Mouse (Mus musculus): ENCODE measurements around the gene Dcaf1. TPM values are rescaled to one million over a fixed set of nuclear protein-coding genes. Genes with fewer than 3 reads are reported as not detected.
A peak's percentile ranks its signal among the peaks of the same experiment; 100 is the strongest.

Gene Dcaf1
- total and polyA plus RNA-seq, 3 experiments, result 56.3 to 131 (median 58.7) TPM

DNA sequence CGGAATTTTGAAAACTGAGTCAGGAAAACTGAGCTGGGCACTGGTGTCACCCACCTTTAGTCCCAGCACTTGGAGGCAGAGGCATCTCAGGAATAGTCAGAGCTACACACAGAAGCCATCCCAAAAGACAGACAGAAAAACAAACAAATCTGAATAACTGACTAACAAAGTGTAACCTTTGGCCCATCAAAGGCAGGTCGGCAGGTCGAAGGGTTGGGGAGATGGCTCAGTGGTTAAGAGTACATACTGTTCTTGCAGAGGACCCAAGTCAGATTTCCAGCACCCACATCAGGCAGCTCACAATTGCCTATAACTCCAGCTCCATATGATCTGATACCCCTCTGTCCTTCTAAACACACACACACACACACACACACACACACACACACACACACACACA lies 36.5 kb upstream of the Dcaf1 start:
- TF ChIP-seq MXI1 (IDR thresholded peaks at IDR 0.05; ENCODE audit: low read depth, low read length) (no peak), E2F4 (IDR thresholded peaks at IDR 0.05; ENCODE audit: borderline replicate concordance, low read depth, low read length) (no peak), MYC (IDR thresholded peaks at IDR 0.05; ENCODE audit: low read depth, low read length) (no peak), ZC3H11A (IDR thresholded peaks at IDR 0.05; ENCODE audit: low read depth, low read length) (no peak), KAT2A (conservative IDR thresholded peaks at IDR 0.05; ENCODE audit: low read depth, low read length) (no peak), MAFK (IDR thresholded peaks at IDR 0.05; ENCODE audit: borderline replicate concordance, low read depth, low read length) (no peak), TCF12 (IDR thresholded peaks at IDR 0.05; ENCODE audit: low read depth, low read length) (no peak), SIN3A (IDR thresholded peaks at IDR 0.05; ENCODE audit: low read length) (no peak), MAX (IDR thresholded peaks at IDR 0.05; ENCODE audit: low read length) (no peak), POLR2AphosphoS5 (IDR thresholded peaks at IDR 0.05; ENCODE audit: borderline replicate concordance, low read depth, low read length) (no peak), SMC3 (IDR thresholded peaks at IDR 0.05; ENCODE audit: low read depth, low read length) (no peak), RAD21 (IDR thresholded peaks at IDR 0.05; ENCODE audit: low read depth, low read length) (no peak), CTCF (IDR thresholded peaks at IDR 0.05 in 2 of 3, conservative IDR thresholded peaks at IDR 0.05 in 1 of 3; ENCODE audit: control insufficient read depth in 1 of 3, insufficient read depth in 1 of 3, low read depth in 2 of 3, low read length in 3 of 3, poor library complexity in 1 of 3, severe bottlenecking in 1 of 3) (no peak), NELFE (IDR thresholded peaks at IDR 0.05; ENCODE audit: low read depth, low read length) (no peak)

DNA sequence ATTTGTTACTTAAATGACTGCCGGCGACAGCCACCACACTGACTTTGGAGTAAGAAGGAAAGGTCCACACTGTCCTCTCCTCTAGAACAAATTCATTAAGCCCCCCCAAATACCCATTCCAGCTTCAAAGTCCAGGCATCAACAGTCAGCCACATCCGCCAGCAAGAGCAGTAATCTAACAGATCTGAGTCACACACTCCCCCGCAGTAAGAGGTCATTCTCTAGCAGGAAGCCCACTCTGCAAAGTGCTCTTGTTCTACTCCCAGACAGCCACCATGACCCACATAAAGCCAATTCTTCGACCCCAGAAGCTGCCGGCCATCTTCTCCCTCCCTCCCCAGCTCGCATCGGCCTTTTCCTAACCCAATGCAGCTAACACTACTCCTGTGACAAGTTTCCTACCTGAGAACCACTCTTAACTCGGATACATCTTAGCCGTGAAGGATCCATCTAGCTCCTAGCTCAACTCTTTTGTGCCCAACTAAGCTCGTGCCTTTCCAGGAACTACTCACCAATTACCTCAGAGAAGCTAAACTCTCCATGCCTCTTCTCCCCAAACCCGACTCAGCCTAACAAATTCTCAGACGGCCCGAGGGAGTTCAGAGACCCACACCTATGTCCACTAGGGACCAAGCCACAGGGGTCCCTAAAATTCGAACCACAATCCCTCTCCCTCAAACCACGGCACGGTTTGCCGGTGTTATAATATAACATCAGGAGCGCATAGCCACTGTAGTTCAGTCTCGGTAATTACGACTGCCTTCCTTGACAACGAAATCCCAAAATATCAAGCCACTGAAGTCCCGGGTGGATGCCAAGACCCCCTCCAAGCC lies 33.5 kb upstream of the Dcaf1 start:
- Histone ChIP-seq H3K27ac (ENCODE audit: control insufficient read depth, low read depth, low read length) (peak overlapping the region; percentile 54), H3K36me3 (ENCODE audit: control insufficient read depth in 1 of 2, insufficient read depth in 2 of 2, low read length in 2 of 2) (peaks cover 0 to 9% of the 10 kb centered on the region in 2 experiments; a peak in 2 of 4 replicates), H3K27me3 (ENCODE audit: control insufficient read depth in 1 of 2, insufficient read depth in 2 of 2, low read length in 2 of 2) (no peaks in the 10 kb centered on the region; a peak in 2 of 4 replicates), H3K79me2 (ENCODE audit: control insufficient read depth, insufficient read depth, low read length, poor library complexity) (peaks cover 39% of the 10 kb centered on the region), H3K9me3 (replicated peaks; ENCODE audit: insufficient read depth, low read length) (no peaks in the 10 kb centered on the region), H3K4me3 (ENCODE audit: control insufficient read depth in 1 of 2, insufficient read depth in 1 of 2, low read depth in 2 of 2, low read length in 2 of 2) (peak overlapping the region; percentile 61 to 88), H3K4me1 (ENCODE audit: control insufficient read depth in 1 of 2, insufficient read depth in 2 of 2, low read length in 2 of 2) (peaks cover 0 to 4% of the 10 kb centered on the region in 2 experiments; a peak in 1 of 4 replicates), H3K9ac (ENCODE audit: control insufficient read depth, low read depth, low read length, poor library complexity, severe bottlenecking) (peak overlapping the region; percentile 98)
- peak; percentile 58 for DNase-seq (ENCODE audit: low read depth, low spot score)
- TF ChIP-seq JUND (IDR thresholded peaks at IDR 0.05; ENCODE audit: low read depth, low read length), result no peak
- no peak for TF ChIP-seq CTCF (IDR thresholded peaks at IDR 0.05 in 2 of 3, conservative IDR thresholded peaks at IDR 0.05 in 1 of 3; ENCODE audit: control insufficient read depth in 1 of 3, insufficient read depth in 1 of 3, low read depth in 2 of 3, low read length in 3 of 3, poor library complexity in 1 of 3, severe bottlenecking in 1 of 3)
- TF ChIP-seq CHD1 (IDR thresholded peaks at IDR 0.05; ENCODE audit: low read depth, low read length), result 0 out of 2 replicates have a peak, but pooled peaks have one; percentile 31
- no peak for TF ChIP-seq MEF2A (IDR thresholded peaks at IDR 0.05; ENCODE audit: extremely low read depth, insufficient replicate concordance, low read depth, low read length, poor library complexity, severe bottlenecking)
- TF ChIP-seq MAZ (IDR thresholded peaks at IDR 0.05; ENCODE audit: low read depth, low read length), result no peak
- no peak for TF ChIP-seq CHD2 (IDR thresholded peaks at IDR 0.05; ENCODE audit: low read length)
- TF ChIP-seq GATA1 (IDR thresholded peaks at IDR 0.05; ENCODE audit: low read depth, low read length), result 0 out of 2 replicates have a peak, but pooled peaks have one; percentile 7
- TF ChIP-seq SMC3 (IDR thresholded peaks at IDR 0.05; ENCODE audit: low read depth, low read length), result no peak
- no peak for TF ChIP-seq ZNF384 (IDR thresholded peaks at IDR 0.05; ENCODE audit: low read depth, low read length)
- TF ChIP-seq RAD21 (IDR thresholded peaks at IDR 0.05; ENCODE audit: low read depth, low read length), result no peak
- no peak for TF ChIP-seq ETS1 (IDR thresholded peaks at IDR 0.05; ENCODE audit: low read depth, low read length)
- TF ChIP-seq NELFE (IDR thresholded peaks at IDR 0.05; ENCODE audit: low read depth, low read length), result no peak
- no peak; a peak in 1 of 4 replicates for TF ChIP-seq EP300 (IDR thresholded peaks at IDR 0.05; ENCODE audit: low read depth in 1 of 2, low read length in 2 of 2)
- TF ChIP-seq NRF1 (IDR thresholded peaks at IDR 0.05; ENCODE audit: insufficient read depth, low read depth, low read length, poor library complexity, severe bottlenecking), result no peak
- no peak for TF ChIP-seq UBTF (IDR thresholded peaks at IDR 0.05; ENCODE audit: borderline replicate concordance, insufficient read depth, low read depth, low read length)
- no peak for TF ChIP-seq RCOR1 (IDR thresholded peaks at IDR 0.05; ENCODE audit: low read depth, low read length)
- no peak for TF ChIP-seq POLR2A (IDR thresholded peaks at IDR 0.05; ENCODE audit: control insufficient read depth in 1 of 2, insufficient read depth in 1 of 2, low read depth in 1 of 2, low read length in 2 of 2, poor library complexity in 1 of 2)
- TF ChIP-seq MYC (IDR thresholded peaks at IDR 0.05; ENCODE audit: low read depth, low read length), result no peak
- no peak for TF ChIP-seq TAL1 (IDR thresholded peaks at IDR 0.05; ENCODE audit: low read length)
- TF ChIP-seq TBP (IDR thresholded peaks at IDR 0.05; ENCODE audit: low read depth, low read length), result 0 out of 2 replicates have a peak, but pooled peaks have one; percentile 13

More for the DNA sequence above, 36.5 kb upstream of the Dcaf1 start:
- H3K27ac ChIP-seq (ENCODE audit: control insufficient read depth, low read depth, low read length), result no peak overlapping the region
- H3K4me3 ChIP-seq (ENCODE audit: control insufficient read depth in 1 of 2, insufficient read depth in 1 of 2, low read depth in 2 of 2, low read length in 2 of 2), result no peak overlapping the region
- H3K27me3 ChIP-seq (ENCODE audit: control insufficient read depth in 1 of 2, insufficient read depth in 2 of 2, low read length in 2 of 2), result no peaks in the 10 kb centered on the region
- H3K4me1 ChIP-seq (ENCODE audit: control insufficient read depth in 1 of 2, insufficient read depth in 2 of 2, low read length in 2 of 2), result peaks cover 0 to 4% of the 10 kb centered on the region in 2 experiments; a peak in 1 of 4 replicates
- no peak for DNase-seq (ENCODE audit: low read depth, low spot score)
- peaks cover 51% of the 10 kb centered on the region for H3K79me2 ChIP-seq (ENCODE audit: control insufficient read depth, insufficient read depth, low read length, poor library complexity)
- peaks cover 0 to 9% of the 10 kb centered on the region in 2 experiments; a peak in 2 of 4 replicates for H3K36me3 ChIP-seq (ENCODE audit: control insufficient read depth in 1 of 2, insufficient read depth in 2 of 2, low read length in 2 of 2)
- no peaks in the 10 kb centered on the region for H3K9me3 ChIP-seq (replicated peaks; ENCODE audit: insufficient read depth, low read length)
- H3K9ac ChIP-seq (ENCODE audit: control insufficient read depth, low read depth, low read length, poor library complexity, severe bottlenecking), result no peak overlapping the region

All from MEL (cell line).